Mouse (Mus musculus): ENCODE measurements around the gene Dync1i2. TPM values are rescaled to one million over a fixed set of nuclear protein-coding genes. Genes with fewer than 3 reads are reported as not detected.

Dync1i2 gene
- polyA plus RNA-seq, 1 experiment: 175 TPM

Other genes with a start within 250 kb of the Dync1i2 start
- 8.5 and 9.3 TPM in 2 replicates for gene Dcaf17, start 156.4 kb upstream of the Dync1i2 start, polyA plus RNA-seq (2012; rRNA removed)
- 13.3 and 15.0 TPM in 2 replicates for gene Mettl8, start 156.1 kb upstream of the Dync1i2 start, polyA plus RNA-seq (2012; rRNA removed)
- 3.0 and 3.2 TPM in 2 replicates for gene Cybrd1, start 93.8 kb upstream of the Dync1i2 start, polyA plus RNA-seq (2012; rRNA removed)
- gene Slc25a12, start 156.0 kb downstream of the Dync1i2 start, polyA plus RNA-seq (2012; rRNA removed): 108 and 113 TPM in 2 replicates
- 22.6 and 22.9 TPM in 2 replicates for gene Hat1, start 177.3 kb downstream of the Dync1i2 start, polyA plus RNA-seq (2012; rRNA removed)
- 67.0 and 76.9 TPM in 2 replicates for gene Metap1d, start 241.6 kb downstream of the Dync1i2 start, polyA plus RNA-seq (2012; rRNA removed)

Data from frontal cortex, adult 2 months (tissue).